Mouse (Mus musculus) CH12F3 (cell line): ENCODE results near the gene Ppm1h.

ENCODE experiments used
- in situ Hi-C: fragments of 300-500 bp; cut with MboI; formaldehyde crosslinking; loops from 2 replicates; pipeline ENCODE4 v1.14.3; 2020; ENCODE audit warnings: low sequenced_read_pairs

The Ppm1h gene

DNA sequence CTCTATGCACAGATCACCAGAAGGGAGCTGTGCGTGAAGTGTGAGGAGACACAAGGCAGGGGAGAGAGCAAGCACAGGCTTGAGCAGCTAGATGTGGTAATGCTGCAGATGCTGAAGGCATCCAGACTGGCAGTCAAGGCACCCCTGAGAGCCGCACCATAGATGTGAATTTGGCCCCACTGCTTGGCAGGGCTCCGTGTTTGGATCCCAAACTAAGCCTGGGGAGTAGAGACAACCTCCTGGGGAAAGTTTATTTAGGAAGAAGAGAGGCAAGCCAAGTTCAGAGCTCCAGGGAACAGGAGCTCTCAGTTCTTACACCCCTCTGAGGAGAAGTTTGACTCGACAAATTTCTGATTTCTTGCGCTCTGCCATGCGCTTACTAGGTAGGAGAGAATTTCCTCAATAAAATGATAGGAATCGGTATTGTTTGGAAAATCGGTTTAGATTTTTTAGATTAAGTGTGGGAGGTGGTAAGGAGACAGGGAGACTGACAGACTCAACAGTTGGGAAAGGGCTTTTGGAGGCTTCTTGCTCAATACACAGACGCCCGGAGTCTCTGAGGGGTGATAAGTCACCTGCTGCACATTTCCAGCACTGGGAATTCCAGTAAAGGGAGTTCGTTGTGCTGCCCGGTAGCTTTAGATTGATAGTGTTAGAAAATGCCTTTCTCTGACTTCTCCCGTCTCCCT, 89.8 kb downstream of the Ppm1h start:
- in situ Hi-C loops, result no loop called here

DNA sequence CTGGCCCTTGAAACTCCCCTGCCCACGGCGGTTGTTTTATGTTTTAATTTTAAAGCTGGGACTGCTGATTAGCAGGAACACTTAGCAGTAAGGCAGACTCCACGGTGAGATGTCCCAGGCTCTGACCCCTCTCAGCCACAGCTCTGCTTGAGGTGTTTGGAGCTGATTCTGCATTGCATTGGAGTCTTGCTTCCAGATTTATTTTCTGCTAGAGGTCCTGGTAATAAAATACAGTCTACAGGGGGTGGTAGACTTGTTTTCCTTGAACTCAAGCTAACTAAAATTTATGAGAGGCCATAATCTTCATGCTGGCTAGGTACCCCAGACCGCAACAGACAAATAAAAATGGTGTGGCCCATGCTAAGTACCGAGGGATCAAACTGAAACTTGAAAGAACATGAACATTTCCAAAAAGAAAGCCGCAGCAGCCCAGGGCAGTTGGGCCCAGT, 90.4 kb downstream of the Ppm1h start:
- in situ Hi-C loops, result no loop called here

DNA sequence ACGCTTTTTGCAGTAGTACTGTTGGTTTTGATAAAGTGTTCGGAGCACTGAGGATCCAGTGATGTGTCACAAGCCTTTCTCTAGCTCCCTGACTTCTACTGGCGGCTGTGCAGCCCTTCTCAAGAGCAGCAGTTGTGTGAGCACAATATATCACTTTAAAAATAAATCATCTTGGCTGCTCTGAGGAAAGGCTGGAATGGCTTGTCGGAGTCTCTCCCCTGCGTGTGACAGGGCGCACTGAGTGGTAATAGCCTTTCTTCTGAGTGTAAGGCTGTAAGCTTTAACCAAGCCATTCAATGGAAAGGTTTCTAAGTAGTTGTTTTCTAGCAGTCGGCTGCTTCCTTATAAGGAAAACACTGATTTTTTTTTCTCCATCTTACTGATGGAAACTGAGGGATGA, 91.8 kb downstream of the Ppm1h start:
- in situ Hi-C loops, result no loop called here

DNA sequence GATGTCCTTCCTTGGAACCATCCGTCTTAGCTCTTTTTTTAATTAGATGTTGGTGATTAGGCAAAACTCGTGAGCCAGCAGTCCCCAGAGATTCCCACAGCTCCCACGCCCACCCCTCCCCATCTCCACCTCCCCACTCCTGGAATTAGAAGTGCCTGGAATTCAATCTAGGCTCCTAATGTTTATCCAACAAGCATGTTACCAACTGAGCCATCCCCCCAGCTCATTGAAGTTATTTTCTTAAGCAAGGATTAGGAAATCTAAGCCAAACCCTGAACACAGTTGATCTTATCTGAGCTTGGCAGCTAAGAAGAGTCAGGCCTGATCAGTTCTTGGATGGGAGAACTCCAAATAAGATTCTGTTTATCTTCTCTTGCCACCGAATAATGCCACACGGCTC, 92.4 kb downstream of the Ppm1h start:
- in situ Hi-C loops, result no loop called here

DNA sequence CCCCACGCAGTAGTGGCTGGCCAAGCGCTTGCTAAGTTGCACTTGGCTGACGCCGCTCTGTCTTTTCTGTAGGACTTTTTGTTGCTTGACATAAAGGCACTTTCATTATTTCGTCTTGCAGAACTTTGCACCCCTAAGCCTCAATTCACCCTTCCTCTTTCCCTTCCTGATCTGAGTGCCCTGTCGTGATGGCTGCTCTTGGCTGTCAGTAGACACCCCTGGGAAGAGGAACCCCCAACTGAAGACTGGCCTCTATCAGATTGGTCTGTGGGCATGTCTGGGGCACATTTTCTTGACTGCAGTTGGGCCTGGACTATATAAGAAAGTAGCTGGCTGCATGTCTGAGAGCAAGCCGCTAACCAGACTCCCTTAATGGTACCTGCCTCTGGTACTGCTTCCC, 95.6 kb downstream of the Ppm1h start:
- in situ Hi-C loops, result no loop called here

DNA sequence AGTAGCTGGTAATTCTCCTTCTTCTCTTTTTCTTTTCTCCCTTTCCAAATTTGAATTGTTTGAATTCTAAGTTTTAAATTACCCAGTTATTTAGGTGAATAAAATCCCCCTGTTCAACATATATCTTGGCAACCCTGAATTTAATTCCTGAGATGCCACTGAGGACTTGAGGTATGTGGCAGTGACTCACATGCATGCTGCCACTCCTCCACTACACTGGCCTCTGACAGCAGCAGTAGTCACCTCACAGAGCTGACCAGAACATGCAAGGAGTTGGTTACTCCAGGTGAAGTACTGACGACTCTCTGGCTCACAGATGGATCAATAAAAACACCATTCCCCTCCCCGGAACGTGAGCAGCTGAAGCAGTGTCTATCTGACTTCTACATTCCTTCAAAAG, 98.9 kb downstream of the Ppm1h start:
- in situ Hi-C loops, result no loop called here

DNA sequence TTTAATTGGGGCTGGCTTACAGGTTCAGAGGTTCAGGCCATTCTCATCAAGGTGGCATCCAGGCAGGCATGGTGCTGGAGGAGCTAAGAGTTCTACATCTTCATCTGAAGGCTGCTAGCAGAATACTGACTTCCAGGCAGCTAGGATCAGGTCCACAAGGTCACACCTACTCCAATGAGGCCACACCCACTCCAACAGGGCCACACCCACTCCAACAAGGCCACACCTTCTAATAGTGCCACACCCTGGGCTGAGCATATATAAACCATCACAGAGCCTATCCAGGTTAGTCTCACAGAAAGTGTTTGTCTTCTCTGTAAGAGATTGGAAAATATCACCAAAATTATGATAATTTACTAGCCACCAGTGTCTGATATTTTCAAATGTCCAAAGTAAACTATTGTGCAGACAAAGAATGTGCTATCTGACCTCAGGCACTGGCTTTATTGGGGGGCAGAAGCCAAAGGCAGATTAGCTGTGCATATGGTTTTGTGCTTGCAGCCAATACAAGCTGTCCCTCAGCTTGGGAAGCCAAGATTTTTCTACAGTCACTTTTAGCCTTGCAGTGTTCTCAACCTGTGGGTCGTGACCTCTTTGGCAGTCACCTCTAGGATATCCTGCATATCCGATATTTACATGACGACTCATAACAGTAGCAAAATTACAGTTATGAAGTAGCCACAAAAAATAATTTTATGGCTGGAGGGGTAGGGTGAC, 99.5 kb downstream of the Ppm1h start:
- in situ Hi-C loops, result no loop called here

DNA sequence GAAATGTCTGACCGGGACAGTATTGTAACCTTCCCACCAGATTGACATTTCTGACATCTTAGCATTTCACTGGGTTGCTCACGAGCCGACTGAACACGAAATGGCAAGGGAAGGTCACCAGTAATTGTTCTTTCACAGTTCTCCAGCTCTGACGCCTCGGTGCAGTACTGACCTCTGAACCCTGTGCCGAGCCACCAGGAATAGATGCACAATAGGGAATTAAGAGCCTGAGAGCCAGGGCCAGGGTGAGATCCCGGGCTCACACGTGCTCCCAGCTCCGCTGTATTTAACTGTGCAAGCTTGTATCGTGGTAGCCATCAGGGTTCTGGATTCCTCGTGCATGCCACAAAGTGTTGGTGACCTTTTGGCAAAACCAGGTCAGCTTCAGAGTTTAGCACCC, 100.8 kb downstream of the Ppm1h start:
- in situ Hi-C loops, result no loop called here

DNA sequence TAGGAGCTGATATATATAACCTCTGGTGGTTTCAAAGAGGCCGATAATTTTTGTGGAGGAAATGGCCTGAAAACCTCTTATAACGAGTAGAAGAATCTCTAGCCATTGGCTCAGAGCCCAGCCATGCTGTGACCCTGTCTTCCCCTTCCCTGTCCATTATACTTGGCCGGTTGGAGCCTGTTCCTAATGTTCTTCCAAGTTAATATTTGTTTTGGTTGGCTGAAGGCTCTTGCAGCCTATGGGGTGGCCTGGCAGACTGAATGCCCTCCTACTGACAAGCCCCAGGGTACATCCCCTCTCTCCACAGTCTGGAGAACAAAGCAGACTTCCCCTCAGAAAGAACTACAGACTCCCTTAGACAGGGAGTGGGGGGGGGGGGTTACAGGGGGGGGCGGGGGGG, 104.2 kb downstream of the Ppm1h start:
- in situ Hi-C loops, result no loop called here

DNA sequence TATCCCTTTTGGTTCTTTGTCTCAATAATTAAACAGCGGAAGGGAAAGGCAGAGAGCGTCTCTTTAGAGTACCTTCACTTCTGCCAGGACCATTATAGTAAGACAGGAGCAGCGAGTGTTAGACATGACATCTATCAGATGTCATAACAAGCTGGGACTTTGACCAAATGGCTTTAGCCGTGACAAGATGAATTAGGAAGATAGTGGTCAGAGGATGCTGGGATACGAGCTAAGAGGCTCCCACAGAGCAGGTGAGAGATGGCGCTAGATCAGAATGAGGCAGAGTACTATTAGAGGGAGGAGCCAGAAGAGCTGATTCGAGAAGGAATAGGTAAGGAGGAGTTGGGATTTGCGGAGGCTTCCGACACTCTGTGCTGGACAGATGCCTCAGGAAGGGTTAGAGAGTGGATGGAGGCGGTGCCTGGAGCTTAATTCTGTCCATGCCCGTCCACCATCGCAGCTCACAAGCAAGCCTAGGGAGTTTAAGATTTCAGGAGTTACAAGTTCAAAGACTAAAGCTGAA, 111.1 kb downstream of the Ppm1h start:
- in situ Hi-C loops, result no loop called here

DNA sequence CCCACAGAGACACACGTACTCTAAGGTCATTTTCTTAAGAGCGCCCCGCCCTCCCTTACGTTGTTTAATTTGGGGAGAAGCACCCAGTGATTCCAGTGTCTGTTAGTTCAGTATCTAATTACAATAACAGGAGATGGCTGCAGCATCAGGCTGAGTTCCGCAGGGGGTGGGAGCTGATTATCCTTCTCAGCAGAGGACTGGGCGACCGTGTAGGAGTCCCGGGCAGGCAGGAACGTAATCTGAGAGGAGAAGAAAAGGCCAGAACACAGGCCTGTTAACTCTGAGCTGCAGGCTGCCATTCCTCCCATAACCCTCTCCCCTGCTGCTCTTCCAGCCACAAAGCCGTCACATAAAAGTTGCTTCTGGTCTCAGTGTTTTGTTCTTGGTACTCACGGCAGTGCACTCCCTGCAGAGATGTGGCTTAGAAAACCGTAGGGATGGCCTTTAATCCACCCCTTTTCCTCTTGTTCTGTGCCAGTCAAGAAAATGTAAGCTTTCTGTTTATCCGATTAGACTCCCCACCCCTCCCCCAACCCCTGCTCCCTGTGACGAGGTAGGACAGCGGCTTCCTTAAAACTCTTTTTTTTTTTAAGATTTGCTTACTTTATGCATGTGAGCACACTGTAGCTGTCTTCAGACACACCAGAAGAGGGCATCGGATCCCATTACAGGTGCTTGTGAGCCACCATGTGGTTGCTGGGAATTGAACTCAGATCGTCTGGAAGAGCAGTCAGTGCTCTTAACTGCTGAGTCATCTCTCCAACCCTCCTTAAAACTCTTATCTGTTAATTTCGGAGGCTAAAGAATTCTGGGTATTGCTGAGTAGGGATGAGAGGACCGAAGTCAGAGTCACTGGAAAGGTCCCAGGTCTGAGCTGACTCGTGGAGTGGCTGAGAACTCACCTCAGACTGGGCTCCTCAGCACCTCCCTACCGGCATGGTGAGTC, 113.7 kb downstream of the Ppm1h start:
- in situ Hi-C loops, result no loop called here

DNA sequence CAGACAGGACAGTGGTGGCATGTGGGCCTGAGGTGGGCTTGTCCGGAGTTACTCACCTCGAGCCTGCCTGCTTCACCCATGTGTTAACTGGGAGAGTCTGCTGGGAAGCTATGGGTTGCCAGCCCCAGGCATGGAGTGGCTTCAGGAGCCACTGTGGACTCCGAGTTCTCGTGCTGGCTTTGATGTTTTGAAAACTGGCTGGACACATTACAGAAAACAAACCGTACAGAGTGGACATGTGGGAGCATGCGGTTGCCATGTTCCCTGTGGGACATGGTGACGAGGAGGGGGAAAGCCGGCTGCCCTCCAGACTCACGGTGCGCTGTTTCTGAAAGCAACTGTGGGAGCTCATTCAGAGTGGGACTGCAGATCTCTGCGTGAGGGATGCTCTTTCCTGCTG, 114.6 kb downstream of the Ppm1h start:
- in situ Hi-C loops, result no loop called here

DNA sequence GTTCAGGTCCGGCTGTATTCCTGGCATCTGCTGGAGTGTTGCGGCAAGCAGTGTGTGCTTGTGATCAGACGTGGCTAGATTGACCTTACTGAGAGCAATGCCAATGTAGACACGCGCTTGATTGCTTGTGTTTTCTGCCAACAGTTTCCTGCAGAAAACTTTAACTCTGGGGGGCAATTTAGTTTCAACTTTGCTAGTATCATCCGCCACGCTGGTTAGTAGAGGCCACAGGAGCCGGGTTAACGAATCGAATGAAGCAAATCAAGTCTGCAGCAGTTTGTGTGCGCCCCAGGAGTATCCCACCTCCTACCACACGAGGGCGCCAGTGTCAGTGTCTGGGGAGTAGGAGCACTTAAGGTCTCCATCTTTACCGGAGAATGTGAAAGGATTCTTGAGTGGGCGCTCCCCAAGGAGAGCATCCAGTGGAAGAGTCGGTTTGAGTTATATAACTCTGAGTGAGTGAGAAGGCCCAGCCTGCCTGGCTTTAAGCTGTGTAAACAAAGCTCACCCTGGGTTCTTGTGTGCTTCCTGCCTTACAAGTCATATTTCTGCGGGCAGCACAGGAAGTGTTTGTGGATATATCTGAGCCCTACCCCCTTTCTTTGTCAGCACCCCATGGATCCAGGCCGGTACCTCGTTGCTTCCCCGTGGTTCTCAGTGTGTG, 115.8 kb downstream of the Ppm1h start:
- in situ Hi-C loops, result no loop called here

DNA sequence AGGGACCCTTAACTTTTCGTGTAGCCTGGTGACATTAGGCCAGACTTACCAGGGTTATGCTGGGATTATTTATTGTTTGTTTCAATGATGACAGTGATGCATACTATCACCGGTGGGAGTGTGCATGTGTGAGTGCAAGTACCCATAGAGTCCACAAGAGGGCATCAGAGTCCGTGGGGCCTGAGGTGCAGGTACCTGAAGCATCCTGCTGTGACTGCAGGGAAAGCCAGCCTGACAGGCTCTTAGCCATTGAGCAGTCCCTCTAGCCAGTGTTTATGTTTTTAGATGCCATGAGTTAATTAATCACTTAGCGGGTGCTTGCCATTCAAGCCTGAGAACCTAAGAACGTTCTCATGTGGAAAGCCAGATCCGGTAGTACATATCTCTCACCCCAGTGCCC, 119.4 kb downstream of the Ppm1h start:
- in situ Hi-C loops, result no loop called here

DNA sequence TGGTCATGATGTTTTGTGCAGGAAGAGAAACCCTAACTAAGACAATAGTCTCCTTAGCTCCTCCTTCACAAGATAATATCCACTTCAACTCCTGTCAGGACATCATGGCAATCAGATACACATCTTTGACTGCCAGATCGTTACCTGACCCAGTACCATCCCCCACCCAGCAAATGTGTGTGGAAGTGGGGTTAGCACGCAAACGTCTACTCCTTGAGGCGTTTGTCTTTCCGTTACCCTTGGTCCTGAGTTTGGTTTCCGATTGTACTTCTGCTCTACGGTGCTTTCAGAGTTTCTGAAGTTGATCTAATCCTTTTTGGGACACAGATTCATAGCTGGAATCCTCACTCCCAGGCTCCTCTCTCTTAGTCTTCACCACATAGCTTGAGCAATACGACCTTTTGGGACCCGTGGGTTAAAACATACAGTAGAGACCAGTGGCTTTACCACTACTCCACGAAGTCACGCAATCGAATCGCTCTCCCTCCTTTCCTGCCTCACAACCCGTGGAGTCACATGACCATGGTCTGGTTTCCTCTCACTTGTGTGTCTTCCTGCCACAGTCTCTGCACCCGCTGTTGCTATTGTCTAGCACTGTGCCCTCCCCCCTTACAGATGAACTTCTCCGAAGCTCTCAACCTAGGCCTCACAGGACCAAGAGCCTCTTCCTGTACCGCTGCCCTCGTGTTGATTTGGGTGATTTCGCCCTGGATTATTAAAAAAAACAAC, 121.6 kb downstream of the Ppm1h start:
- in situ Hi-C loops, result loop anchor here (10.0 kb wide), 2 partner anchors 205 to 285 kb away; no protein-coding TSS in a partner anchor

DNA sequence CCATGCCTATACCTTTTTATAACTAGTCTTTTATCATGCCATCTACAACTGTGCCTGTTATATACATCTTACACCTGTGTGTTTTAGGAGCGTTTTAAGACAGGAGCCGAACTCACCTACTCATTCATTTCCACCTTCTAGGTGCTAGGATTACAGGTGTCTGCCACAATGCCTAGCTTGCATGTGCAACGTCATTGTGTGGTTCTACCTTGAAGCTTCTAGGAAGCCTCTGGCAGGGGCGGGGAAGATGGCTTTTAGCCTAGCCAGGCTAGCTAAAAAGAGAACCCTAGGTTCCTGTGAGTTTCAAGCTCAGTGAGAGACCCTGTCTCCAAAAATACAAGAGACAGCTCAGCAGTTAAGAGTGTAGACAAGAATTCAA, 122.2 kb downstream of the Ppm1h start:
- in situ Hi-C loops, result loop anchor here (10.0 kb wide), 2 partner anchors 204 to 284 kb away; no protein-coding TSS in a partner anchor

DNA sequence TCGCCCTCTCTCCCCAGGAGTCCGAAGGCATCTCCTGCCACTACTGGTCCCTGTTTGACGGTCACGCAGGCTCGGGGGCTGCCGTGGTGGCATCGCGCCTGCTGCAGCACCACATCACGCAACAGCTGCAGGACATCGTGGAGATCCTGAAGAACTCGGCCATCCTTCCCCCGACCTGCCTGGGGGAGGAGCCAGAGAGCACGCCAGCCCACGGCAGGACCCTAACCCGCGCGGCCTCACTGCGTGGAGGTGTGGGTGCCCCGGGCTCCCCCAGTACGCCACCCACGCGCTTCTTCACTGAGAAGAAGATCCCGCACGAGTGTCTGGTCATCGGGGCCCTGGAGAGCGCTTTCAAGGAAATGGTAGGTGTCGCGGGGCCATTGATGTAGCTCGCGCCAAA, 123.7 kb downstream of the Ppm1h start:
- in situ Hi-C loops, result loop anchor here (10.0 kb wide), 2 partner anchors 203 to 283 kb away; no protein-coding TSS in a partner anchor

DNA sequence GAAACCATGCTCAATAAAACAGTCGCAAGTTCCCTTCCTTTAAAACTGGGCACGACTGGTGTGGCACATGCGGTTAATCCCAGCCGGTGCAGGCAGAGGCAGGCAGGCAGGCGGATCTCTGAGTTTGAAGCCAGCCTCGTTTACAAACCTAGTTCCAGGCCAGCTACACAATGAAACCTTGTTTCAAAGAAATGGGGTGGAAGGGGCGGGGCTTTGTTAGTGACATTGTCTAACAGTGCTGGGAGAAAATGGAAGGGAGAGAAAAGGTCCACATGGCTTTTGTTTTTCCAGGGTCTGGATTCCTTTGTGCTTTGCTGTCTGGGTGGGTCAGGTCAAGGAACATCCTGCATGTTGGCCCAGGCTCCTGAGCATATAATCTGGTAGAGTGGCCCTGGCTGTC, 124.3 kb downstream of the Ppm1h start:
- in situ Hi-C loops, result loop anchor here (10.0 kb wide), 2 partner anchors 202 to 282 kb away; no protein-coding TSS in a partner anchor

DNA sequence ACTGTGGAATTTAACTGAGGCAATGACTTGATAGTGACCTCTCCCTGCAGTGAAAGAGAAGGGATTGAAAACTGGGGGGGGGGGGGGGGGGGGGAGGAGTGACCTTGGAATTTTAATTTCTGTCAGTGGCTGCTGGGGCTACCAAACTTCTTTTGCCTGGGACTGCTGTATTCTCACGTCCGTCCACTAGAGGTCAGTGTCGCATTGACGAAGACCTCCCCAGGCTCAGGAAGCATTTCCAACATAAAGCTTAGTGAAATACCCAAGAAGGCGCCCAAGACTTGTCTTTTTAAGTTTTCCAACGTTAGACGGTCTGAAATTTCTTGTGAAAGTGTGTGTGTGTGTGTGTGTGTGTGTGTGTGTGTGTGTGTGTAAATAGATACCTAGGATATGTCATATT, 125.3 kb downstream of the Ppm1h start:
- in situ Hi-C loops, result loop anchor here (10.0 kb wide), 2 partner anchors 201 to 281 kb away; no protein-coding TSS in a partner anchor

DNA sequence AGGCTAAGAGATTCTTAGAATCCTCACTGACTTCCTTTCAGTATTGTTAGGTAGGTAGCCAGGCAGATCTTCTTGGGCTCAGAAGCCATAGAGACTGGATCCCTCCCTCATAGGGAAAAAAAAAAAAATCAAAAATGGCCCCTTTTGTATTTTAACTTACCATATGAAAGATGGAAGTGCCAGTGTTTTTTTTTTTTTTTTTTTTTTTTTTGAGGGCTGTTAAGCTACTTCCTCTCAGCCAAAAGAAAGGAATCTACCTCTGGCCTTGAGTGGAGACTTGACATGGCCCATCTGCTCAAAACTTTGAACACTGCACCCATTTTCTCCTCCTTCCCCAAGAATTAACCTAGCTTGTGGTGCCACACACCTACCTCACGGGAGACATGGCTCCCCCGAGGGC, 127.3 kb downstream of the Ppm1h start:
- in situ Hi-C loops, result loop anchor here (10.0 kb wide), 2 partner anchors 199 to 279 kb away; no protein-coding TSS in a partner anchor
